Mouse (Mus musculus) urinary bladder, adult 18-20 months (tissue): ENCODE measurements at regions not wholly inside any gene's neighbourhood (a gene's known extent, or its start where the extent isn't known, plus 50 kb on each side); places are given as distances from the start of the nearest gene placed in this dataset.

ENCODE experiments used
- DNase-seq, 2 experiments: peaks; one replicate each; pipeline ENCODE4 v3.0.0; 2022; ENCODE audit warnings: low spot score in 2 of 2, mixed read lengths in 2 of 2

- peak in 1 of 2 experiments; percentile 40 for DNase-seq
Observed at GRCm38 (mm10) chr4:56070664-56071334, 538.5 kb upstream of the Klf4 start.

DNA sequence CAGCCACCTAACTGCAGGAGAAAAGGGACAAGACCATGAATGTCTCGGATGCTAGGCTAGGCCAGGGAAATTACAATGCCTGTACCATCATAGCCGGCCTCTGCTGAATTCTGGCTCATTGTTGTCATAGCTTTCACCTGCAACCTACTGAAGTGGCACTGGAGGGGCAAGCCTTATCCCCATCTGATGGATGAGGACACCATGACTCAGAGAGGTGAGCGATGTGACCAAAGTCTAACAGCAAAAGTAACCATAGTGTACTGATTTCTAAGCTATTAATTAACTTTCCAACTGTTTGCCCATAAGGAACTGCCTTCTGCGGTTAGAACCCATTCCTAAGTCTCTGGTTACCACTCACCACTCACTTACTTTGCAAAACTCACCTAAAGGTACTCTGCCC is 536.6 kb upstream of the Klf4 start:
- no peak for DNase-seq

- DNase-seq = no peak
Observed at GRCm38 (mm10) chr4:56064657-56065056, 532.4 kb upstream of the Klf4 start.

DNA sequence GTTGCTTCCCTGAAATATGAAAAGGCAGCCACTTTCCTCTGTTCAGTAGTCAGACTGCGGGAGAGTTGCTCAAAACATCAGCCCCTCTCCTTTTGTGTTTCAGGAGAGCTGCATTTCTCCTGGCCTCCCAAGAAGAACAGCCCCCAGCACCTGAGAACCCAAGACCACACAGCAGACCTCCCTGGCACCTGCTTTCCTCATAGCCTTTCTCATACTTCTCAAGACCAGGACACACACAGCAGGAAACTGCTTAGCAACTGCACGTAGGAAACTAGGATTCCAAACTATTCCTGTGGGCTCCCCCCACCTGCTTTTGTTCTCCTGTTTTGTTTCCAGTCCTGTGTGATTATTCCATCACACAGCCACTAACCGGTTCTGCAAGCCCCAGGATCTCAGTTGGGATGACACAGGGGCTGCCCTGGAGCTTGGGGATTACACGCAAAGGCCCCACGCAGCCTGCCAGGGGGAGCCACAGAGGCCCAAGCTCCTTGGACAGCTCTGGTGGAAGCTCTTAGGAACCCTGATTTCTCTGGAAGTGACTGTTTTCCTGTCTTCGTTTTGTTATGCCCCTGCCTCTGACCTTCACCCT is 519.6 kb upstream of the Klf4 start:
- DNase-seq = no peak

DNA sequence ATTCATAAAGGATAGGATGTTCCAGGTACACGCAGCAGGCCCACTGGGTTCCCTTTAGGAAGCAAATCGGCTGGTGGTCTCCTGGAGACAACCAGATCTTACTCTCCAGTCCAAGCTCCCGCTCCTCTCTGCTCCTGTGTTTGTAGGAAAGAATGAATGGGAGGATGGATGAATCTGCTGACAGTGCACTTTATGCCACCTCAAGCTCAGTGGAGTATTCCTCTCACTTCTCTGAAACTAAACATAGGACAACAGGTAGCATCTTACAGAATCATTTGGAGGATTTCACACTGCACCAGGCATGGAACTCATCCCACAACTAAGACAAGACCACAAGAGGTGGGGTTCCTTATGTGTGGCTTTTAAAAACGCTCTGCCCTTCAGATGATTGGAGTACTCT is 507.1 kb upstream of the Klf4 start:
- no peak for DNase-seq

DNA sequence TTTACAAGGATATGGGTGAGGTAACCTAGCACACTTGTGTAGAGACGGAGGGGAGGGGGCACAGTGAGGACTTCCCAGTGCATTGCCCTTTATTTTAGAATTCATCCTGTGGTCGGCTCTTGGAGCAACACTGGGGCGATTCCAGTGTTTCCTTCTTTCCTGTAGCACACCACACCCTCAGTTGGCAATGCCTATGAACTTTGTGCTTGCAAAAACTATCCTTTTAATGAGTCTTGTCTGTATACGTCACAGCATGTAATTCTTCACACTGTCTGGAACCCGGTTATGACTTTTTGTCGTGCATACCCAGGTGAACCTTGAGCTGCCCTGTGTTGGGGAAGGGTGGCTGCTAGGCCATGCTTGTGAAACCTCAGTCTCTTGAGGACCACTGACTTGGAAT is 504.1 kb upstream of the Klf4 start:
- DNase-seq = no peak

DNA sequence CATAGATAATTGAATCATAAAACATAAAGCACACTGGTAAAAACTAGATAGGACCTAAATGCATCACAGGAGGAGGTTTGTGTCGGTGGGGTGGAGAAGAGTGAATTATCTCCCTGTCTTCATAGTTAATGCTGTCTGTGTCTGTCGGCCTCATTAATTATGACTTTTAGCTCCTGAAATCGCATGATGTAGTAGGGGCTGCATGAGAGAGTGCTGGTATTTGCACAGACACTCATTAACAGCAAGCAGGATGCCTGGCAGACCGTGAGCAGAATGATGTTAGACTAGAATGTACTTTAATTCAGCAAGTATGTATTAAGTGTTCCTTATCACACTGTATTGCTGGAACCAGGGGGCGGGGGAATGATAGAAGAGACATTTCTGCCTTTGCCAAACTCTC is 503.3 kb upstream of the Klf4 start:
- DNase-seq = no peak

- no peak for DNase-seq
Observed at GRCm38 (mm10) chr4:56028441-56028840, 496.2 kb upstream of the Klf4 start.

- DNase-seq = no peak
Observed at GRCm38 (mm10) chr4:56027258-56027657, 495.0 kb upstream of the Klf4 start.

DNA sequence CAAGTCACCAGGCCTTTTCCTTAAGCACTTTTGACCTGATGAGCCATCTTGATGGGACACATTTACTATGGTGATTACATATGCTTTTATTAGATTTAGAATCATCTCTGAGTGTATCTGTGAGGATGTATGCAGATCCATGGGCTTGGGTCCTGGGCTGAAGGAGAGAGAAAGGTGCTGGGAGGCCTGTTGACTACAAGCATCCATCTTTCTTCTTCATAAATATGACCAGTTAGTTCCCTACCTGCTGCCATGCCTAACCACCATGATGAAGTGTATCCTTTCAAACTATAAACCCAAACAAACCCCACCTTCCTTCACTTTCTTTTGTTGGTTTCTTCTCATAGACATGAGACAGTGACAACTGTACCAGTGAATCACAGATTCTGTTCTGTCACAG is 492.2 kb upstream of the Klf4 start:
- no peak for DNase-seq

GRCm38 (mm10) chr4:56018212-56018611 is 485.9 kb upstream of the Klf4 start:
- no peak for DNase-seq

GRCm38 (mm10) chr4:56015481-56015880 is 483.2 kb upstream of the Klf4 start:
- no peak for DNase-seq

GRCm38 (mm10) chr4:56008287-56008686 is 476.0 kb upstream of the Klf4 start:
- DNase-seq = no peak

DNA sequence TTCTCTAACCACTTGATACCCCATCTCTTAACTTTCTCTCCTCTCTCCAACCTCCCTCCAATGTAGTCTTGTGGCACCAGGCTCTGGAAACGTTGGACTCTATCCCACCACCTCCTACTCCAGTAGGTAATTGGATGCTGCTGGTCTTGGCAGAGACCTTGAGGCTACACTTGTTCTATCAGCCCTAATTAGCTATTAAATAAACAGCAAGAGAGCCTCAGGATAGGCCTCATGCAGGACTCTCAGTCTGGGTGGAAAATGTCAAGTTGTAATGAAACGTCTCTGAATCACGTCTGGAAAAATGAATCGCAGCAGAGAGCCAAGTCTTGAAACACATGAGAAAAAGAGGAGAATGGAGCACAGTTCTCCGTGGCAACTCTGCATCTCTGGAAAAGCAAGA is 472.0 kb upstream of the Klf4 start:
- DNase-seq = no peak

DNA sequence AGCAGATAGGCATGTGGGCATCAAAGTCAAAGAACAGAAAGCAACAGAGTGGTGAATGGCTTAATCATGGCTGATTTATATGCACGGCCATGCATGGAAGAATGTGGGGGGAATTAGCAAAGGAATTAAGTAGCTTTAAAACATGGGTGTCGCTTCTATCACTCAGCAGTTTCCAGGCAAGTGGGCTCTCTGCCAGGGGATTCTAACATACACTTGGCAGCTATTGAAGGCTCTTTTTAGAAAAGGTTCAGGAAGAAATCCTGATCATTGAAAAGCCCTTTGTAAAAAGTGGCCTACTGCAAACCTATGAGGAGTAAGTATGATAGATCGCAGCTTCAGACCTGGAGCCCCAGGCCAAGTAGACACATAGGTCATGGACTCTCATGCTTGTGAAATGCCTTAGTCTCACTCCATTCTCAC is 469.1 kb upstream of the Klf4 start:
- no peak for DNase-seq

DNA sequence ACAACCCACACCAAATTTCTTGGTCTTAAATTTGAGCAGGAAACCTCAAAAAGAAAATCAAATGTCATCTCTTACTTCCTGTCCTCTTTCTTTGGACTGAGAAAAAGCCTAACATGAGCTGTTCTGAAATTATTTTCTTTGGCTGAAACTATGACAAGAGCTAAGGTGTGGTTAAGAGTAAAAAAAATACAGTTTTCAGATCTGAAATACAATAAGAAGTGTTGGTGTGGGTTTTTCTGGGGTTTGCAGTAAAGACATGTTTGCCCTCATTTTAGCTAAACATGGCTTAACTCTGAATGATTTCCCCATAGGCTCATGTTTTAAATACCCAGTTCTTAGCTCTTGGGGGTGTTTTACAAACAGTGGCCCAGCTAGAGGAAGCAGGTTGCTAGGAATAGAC is 451.8 kb upstream of the Klf4 start:
- DNase-seq = no peak

- no peak for DNase-seq
Observed at GRCm38 (mm10) chr4:55978539-55978938, 446.3 kb upstream of the Klf4 start.

- DNase-seq = no peak
Observed at GRCm38 (mm10) chr4:55976265-55976664, 444.0 kb upstream of the Klf4 start.

GRCm38 (mm10) chr4:55973706-55974105 is 441.4 kb upstream of the Klf4 start:
- no peak for DNase-seq

GRCm38 (mm10) chr4:55972235-55972819 is 440.1 kb upstream of the Klf4 start:
- no peak for DNase-seq

GRCm38 (mm10) chr4:55960063-55960462 is 427.8 kb upstream of the Klf4 start:
- peak in 1 of 2 experiments; percentile 5 for DNase-seq

- no peak for DNase-seq
Observed at GRCm38 (mm10) chr4:55953701-55954100, 421.4 kb upstream of the Klf4 start.

DNA sequence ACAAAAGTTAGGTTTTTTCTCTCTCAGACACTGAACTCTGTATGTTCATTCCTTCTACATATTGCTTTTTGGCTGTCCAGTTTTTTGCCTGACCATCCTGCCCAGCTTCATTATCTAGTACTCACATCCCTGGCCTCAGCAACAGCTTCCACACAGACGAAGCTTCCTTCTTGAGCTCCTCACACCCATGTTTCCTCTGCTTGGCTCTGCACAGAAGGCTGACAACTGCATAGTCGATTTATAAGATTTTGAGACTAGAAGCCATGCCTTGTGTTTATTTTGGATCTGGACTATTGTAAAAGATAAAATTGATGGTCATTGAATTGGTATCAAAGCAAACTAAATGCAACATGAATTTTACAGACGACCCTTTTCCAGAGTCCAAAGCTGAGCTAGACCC is 420.0 kb upstream of the Klf4 start:
- no peak for DNase-seq
